ENCODE assay signal across 12 mouse cellular contexts in the genomic region with DNA sequence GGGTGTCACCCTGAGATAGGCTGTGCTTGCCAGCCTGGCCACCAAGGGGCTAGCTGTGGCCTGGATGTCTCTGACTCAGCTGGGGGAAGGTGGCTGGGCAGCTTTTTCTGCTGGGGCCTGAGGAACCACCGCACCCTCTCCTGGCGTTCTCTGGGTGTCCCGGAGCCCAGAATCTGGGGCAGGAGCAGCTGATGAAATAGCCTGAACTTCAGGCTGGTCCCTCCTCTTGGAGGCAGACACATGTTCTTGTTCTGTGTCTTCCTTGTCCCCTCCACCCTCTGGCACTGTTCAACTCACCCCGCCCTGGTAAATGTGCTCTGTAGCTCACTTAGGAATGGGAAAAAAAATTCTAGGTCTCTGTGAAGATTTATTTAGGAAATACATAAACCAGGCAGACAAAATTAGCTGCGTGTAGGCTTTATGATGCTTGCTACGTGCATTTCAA.
DNase-seq lines count a peak whose midpoint lies in the region; ATAC-seq and TF ChIP-seq lines count a peak whose summit lies in the region.
"Had no signal": no experiment of that assay in that cellular context is flagged by ENCODE, and none has a peak within 500 bp of the region (broad histone marks: within the 10 kb centered on the region; RNA-seq: fewer than 3 reads in every experiment).

No protein-coding gene starts in this region.

- H3K27ac ChIP-seq in embryonic facial prominence, embryonic 14.5 days (replicated peaks; ENCODE audit: low read depth, low read length): peak overlapping the region; percentile 45
- H3K27ac ChIP-seq: heart, embryonic 15.5 days had no signal

- H3K27me3 ChIP-seq in embryonic facial prominence, embryonic 14.5 days (replicated peaks; ENCODE audit: control insufficient read depth, insufficient read depth, low read length): no peaks in the 10 kb centered on the region
- H3K27me3 ChIP-seq in myocyte (ENCODE audit: control insufficient read depth, insufficient read depth, insufficient read length): no peaks in the 10 kb centered on the region
- H3K27me3 ChIP-seq: heart, embryonic 15.5 days had no signal

- peaks cover 13% of the 10 kb centered on the region; the same call in 1 of the 2 replicates for H3K4me1 ChIP-seq in embryonic facial prominence, embryonic 14.5 days (ENCODE audit: control insufficient read depth, insufficient read depth, low read length)
- H3K4me1 ChIP-seq: heart, embryonic 15.5 days had no signal

- 0 out of 2 replicates have a peak overlapping the region, but pooled peaks have one; percentile 3 for H3K9ac ChIP-seq in embryonic facial prominence, embryonic 14.5 days (ENCODE audit: low read depth, low read length)
- H3K9ac ChIP-seq: heart, embryonic 15.5 days; lung, embryonic 14.5 days had no signal

- no peak overlapping the region for H3K4me3 ChIP-seq in embryonic facial prominence, embryonic 14.5 days (ENCODE audit: low read depth, low read length)
- H3K4me3 ChIP-seq in myocyte: no peak overlapping the region
- H3K4me3 ChIP-seq: heart, embryonic 15.5 days had no signal

- WGBS in embryonic facial prominence, embryonic 14.5 days: 58% methylated on average over 6 of the region's 6 CpGs

- peak; percentile 42 to 62 for DNase-seq in left cerebral cortex, adult 9 months (ENCODE audit: low spot score in 2 of 2)
- DNase-seq in left cerebral cortex, adult 11 months (ENCODE audit: low spot score): no peak
- peak; percentile 50 for DNase-seq in Muller cell, postnatal 12 days (ENCODE audit: inconsistent ontology term)
- no peak for DNase-seq in embryonic facial prominence, embryonic 14.5 days (ENCODE audit: low spot score)
- no peak for DNase-seq in cerebellum, adult 18-20 months
- DNase-seq: kidney, postnatal 4 days; lung, embryonic 14.5 days; midbrain, embryonic 14.5 days; thymus, postnatal 25 days had no signal

- TF ChIP-seq POLR2A in myocyte (IDR thresholded peaks at IDR 0.05; ENCODE audit: insufficient read length, low read depth): no peak

- H3K36me3 ChIP-seq in embryonic facial prominence, embryonic 14.5 days (ENCODE audit: control insufficient read depth, insufficient read depth, low read length): no peaks in the 10 kb centered on the region
- no peaks in the 10 kb centered on the region for H3K36me3 ChIP-seq in myocyte (ENCODE audit: control insufficient read depth, insufficient read depth)
- H3K36me3 ChIP-seq: heart, embryonic 15.5 days had no signal

- H3K79me2 ChIP-seq in myocyte (ENCODE audit: control insufficient read depth, insufficient read depth): no peaks in the 10 kb centered on the region

- H3K9me3 ChIP-seq in embryonic facial prominence, embryonic 14.5 days (ENCODE audit: control insufficient read depth, low read length): no peaks in the 10 kb centered on the region
- H3K9me3 ChIP-seq: heart, embryonic 15.5 days had no signal

- no peak overlapping the region for H3K4me2 ChIP-seq in embryonic facial prominence, embryonic 14.5 days (ENCODE audit: low read depth, low read length)
- H3K4me2 ChIP-seq in myocyte (ENCODE audit: low read depth): peak overlapping the region; percentile 58
- H3K4me2 ChIP-seq: heart, embryonic 15.5 days; lung, embryonic 14.5 days had no signal

- ATAC-seq in embryonic facial prominence, embryonic 14.5 days (ENCODE audit: low read depth): 0 out of 2 replicates have a peak, but pooled peaks have one; percentile 44
- ATAC-seq in activated CD4-positive, CD25-positive, alpha-beta regulatory T cell, adult 4 months: no peak

- no peak overlapping the region for H3ac ChIP-seq in myocyte (ENCODE audit: control insufficient read depth, insufficient read length)

TF ChIP-seq in myocyte, 11 proteins besides CTCF, POLR2A, EP300 and RAD21:
- TF ChIP-seq TCF3 (IDR thresholded peaks at IDR 0.05; ENCODE audit: insufficient read length, low read depth): peak; percentile 45
- TF ChIP-seq TCF12 (IDR thresholded peaks at IDR 0.05; ENCODE audit: insufficient read depth, poor library complexity, severe bottlenecking): peak; percentile 25
- TF ChIP-seq CEBPB (IDR thresholded peaks at IDR 0.05; ENCODE audit: insufficient read depth, poor library complexity, severe bottlenecking): peak; percentile 80
- TF ChIP-seq MYOD1 (IDR thresholded peaks at IDR 0.05; ENCODE audit: control insufficient read depth in 1 of 3, insufficient read length in 2 of 3, low read depth in 2 of 3): peak in 1 of 3 experiments; percentile 52
- TF ChIP-seq MAX (IDR thresholded peaks at IDR 0.05; ENCODE audit: low read depth): no peak
- peak in 2 of 3 experiments; percentile 21 to 76 for TF ChIP-seq MYOG (IDR thresholded peaks at IDR 0.05; ENCODE audit: control insufficient read depth in 1 of 3, insufficient read depth in 1 of 3, insufficient read length in 2 of 3, low read depth in 2 of 3)
- TF ChIP-seq USF1 (IDR thresholded peaks at IDR 0.05; ENCODE audit: low read depth): no peak
- TF ChIP-seq REST (IDR thresholded peaks at IDR 0.05; ENCODE audit: insufficient read depth, insufficient read length): no peak
- no peak for TF ChIP-seq E2F4 (IDR thresholded peaks at IDR 0.05; ENCODE audit: insufficient read depth)
- TF ChIP-seq POLR2AphosphoS2 (IDR thresholded peaks at IDR 0.05; ENCODE audit: insufficient read length, low read depth): peak; percentile 12
- TF ChIP-seq SRF (IDR thresholded peaks at IDR 0.05; ENCODE audit: control insufficient read depth, insufficient read length, low read depth): peak; percentile 44

Comparison
In these comparisons a context has a peak if more than half of its experiments do, and no peak if none do; other contexts are left out.
1. DNase-seq: peak in left cerebral cortex, adult 9 months (2 of 2) and Muller cell, postnatal 12 days (single experiment); none in left cerebral cortex, adult 11 months (single experiment), embryonic facial prominence, embryonic 14.5 days (single experiment) and cerebellum, adult 18-20 months (0 of 2).